Mouse (Mus musculus): ENCODE data around the gene Eif3a.

Eif3a gene

GRCm38 (mm10) chr19:60758896-60759835 lies 31.3 kb downstream of the Eif3a start:
- DNase-seq (ENCODE audit: low read depth, low spot score), result no peak

DNA sequence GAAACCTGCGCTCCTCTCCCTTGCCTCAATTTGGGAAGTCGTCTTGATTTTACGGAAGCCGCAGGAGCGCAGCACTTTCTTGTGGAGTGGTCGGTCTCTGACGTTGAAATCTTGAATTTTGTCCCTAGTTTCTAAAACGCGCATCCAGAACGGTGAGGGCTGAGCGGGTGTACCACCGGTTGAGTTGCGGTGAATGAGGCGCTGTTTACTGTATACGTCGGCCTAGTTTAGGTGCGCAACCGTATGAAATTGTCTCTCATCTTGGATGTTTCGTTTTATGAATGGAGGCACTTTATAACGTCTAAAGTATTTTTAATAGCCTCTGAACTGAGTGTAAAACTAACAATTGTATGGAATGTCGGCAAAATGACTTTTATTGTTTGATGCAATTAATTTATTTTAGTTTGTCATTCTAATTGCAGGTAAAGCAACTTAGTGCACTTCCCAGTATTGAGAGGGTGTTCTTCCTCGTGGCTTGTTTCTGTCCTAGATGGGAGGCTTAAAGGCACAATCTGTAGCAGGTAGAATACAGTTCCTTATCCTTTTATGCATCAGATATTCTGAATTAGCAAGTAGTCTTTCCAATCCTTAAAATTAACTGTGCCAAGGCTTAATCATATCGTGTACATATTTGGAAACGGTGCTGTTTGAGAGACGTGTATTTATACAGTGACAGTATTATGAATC lies 33.2 kb downstream of the Eif3a start:
- DNase-seq (ENCODE audit: low read depth, low spot score), result no peak

DNA sequence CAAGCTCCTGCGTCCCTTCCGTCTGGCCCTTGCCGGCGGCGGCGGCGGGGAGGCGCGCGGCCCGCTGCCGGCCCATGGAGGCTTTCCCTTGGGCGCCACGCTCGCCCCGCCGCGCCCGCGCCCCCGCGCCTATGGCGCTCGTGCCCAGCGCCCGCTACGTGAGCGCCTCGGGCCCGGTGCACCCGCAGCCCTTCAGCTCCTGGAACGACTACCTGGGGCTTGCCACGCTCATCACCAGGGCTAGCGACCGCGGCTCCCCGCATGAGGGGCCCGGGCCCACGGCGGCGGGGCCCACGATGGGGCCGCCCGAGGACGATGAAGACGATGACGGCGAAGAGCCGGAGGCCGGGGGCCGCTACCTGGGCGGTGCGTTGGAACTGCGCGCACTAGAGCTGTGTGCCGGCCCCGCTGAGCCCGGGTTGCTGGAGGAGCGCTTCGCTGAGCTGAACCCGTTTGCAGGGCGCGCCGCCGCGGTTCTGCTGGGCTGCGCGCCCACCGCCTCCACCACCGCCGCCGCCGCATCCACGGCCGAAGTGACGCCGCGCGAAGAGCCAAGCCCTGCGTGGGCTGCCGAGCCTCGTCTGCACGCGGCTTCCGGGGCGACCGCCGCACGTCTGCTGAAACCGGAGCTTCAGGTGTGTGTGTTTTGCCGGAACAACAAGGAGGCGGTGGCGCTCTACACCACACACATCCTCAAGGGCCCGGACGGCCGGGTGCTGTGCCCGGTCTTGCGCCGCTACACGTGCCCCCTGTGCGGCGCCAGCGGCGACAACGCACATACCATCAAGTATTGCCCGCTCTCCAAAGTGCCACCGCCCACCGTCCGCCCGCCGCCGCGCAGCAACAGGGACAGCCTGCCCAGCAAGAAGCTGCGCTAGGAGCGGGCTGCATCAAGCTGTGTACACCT lies 34.0 kb downstream of the Eif3a start:
- DNase-seq (ENCODE audit: low read depth, low spot score), result peak; percentile 83

DNA sequence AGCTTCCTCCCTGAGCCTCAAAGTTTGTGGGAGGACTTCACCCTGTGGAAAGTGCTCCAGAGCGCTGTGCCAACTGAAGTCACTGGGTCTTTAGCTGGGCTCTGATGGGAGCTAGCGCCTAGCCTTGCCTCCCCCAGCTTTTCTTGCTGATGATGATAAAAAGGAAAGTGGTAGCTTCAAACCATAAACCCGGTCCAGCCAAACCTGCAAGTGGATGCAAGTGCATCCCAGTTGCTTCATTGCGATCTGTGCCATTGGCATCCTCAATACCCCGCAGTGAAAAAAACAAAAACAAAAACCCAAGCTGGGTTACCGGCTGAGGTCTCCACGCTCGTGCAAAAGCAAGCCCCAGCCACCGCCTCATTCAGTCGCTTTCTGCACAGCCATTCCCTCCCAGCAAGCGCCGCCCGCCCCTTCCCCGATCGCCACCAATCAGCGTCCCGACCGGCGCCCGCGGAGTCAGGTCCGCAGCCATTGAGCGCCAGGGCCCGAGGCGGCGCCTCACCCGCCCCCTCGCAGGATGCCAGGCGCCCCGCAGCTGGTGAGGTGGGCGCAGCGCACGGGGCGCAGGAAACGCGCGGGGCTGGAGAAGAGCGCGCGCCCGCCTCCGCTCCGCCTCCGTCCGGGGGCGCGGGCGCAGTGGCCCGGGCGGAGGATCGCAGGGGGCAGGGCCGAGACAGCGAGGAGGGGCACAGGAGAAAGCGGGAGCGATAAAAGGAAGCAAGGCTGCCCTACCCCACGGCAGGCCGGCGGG lies 34.8 kb downstream of the Eif3a start, which contains the start of gene Nanos1:
Gene Nanos1, plus strand, starts transcription at position 550 of the 754 bp plus-strand sequence.
- DNase-seq (ENCODE audit: low read depth, low spot score), result peak; percentile 94

DNA sequence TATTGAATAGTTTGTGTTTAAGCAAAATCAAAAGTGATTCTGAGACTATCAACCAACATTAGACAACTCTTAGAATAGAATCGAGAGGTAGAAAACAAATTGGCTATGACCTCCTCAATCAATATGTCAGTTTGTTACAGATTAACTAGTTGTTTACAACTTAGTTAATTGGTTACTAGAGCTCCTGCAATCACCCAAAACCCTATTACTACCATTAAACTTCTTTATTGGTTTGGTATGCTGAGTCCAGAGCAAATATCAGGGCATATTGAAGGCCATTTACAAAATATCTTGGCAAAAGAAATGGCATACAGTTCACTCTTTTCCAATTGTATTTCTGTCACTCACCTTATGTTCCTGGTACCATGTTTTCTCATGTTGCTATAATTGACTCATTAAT lies 42.7 kb downstream of the Eif3a start:
- no peak for DNase-seq (ENCODE audit: low read depth, low spot score)

GRCm38 (mm10) chr19:60743767-60744547 lies 46.5 kb downstream of the Eif3a start:
- DNase-seq (ENCODE audit: low read depth, low spot score), result no peak

GRCm38 (mm10) chr19:60740560-60740959 lies 49.9 kb downstream of the Eif3a start:
- DNase-seq (ENCODE audit: low read depth, low spot score), result no peak

DNA sequence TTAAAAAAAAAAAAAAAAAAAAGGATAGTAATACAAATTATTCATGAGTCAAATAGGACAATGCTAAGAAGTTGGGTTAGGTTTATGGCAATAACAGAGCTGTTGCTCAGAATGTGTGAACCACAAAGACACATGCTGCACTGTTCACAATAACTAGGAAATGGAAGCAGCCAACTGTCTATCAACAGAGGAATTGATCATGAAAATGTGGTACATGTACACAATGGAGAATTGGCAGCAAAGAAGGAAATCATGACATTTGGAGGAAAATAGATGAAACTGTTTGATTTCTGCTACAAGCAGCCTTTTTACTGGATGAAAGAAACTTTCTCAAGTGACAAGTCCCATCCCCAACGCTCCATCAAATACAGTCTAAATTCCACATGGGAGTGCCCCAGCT lies 58.5 kb downstream of the Eif3a start:
- DNase-seq (ENCODE audit: low read depth, low spot score), result no peak

- no peak for DNase-seq (ENCODE audit: low read depth, low spot score)
Observed at GRCm38 (mm10) chr19:60731299-60731698, 59.2 kb downstream of the Eif3a start.

DNA sequence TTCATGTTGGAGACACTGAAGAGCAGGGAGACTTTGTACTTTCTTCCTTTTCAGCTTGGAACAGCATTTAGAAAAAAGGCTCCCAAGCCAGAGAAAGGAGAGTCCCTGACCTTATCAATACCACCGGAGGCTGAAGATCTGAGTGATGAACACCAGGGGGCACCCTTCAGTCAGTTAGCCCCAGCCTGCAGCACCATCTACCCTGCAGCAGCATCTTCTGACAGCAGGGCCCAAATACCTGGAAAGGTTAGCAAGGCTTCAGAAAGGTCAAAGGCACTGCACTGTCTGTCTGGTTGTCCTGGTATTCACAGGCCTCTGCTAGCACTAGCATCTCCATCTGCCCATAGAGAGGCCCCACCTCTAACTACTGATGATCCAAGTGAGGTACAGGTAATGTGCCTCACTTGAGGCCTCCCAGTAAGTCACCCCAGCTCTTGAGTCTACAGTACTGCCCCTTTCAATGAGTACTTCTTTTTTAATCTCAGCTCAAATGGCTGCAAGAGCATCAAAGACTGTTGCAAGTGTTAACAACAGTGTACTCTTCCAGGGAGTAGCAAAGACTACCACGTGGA lies 60.1 kb downstream of the Eif3a start:
- peak; percentile 62 for DNase-seq (ENCODE audit: low read depth, low spot score)

GRCm38 (mm10) chr19:60716381-60716780 lies 74.1 kb downstream of the Eif3a start:
- DNase-seq (ENCODE audit: low read depth, low spot score), result no peak

GRCm38 (mm10) chr19:60712577-60712976 lies 77.9 kb downstream of the Eif3a start:
- no peak for DNase-seq (ENCODE audit: low read depth, low spot score)

All from CD4-positive helper T cell, adult 2 months (primary cell).